Mouse (Mus musculus) stomach, postnatal 0 days (tissue): ENCODE results near the gene Rgs8.

Experiments used
- CTCF ChIP-seq: IDR thresholded peaks from 2 replicates; pipeline ENCODE4 v1.5.1; 2016; ENCODE audit warnings: antibody characterized with exemption, low read depth, mild to moderate bottlenecking, moderate library complexity
- EP300 ChIP-seq: optimal IDR thresholded peaks from 2 replicates; pipeline ENCODE3; 2016; ENCODE audit warnings: antibody characterized with exemption

GRCm38 (mm10) chr1:153662362-153662761, 9.5 kb downstream of the Rgs8 start:
- TF ChIP-seq CTCF (no peak), EP300 (no peak)
